Mouse (Mus musculus) midbrain, embryonic 14.5 days (tissue): ENCODE results near the gene Dnm1. TPM values are rescaled to one million over a fixed set of nuclear protein-coding genes. Genes with fewer than 3 reads are reported as not detected.

Experiments used
- ATAC-seq: fragments of 200-750 bp; cut with Nextera tagmentation; 2 replicates; pipeline ENCODE4 v1.8.0; 2017; ENCODE audit warnings: moderate number of reproducible peaks, moderate library complexity; ENCODE audit not compliant: low FRiP score, low TSS enrichment
- DNase-seq: peaks from one replicate; pipeline ENCODE4 v3.0.0-alpha.2; 2015
- H3K27ac ChIP-seq: fragments of 300-500 bp; sonication (generic); replicated peaks from 2 replicates; pipeline ENCODE4 v1.5.1; 2014; ENCODE audit warnings: mild to moderate bottlenecking, low read depth, low read length, moderate library complexity
- H3K27me3 ChIP-seq: fragments of 300-500 bp; sonication (generic); 2 replicates; pipeline ENCODE4 v1.6.1; 2014; ENCODE audit warnings: low read length, control low read depth, mixed read lengths; ENCODE audit not compliant: control insufficient read depth, insufficient read depth
- H3K36me3 ChIP-seq: fragments of 300-500 bp; sonication (generic); 2 replicates; pipeline ENCODE4 v1.6.1; 2014; ENCODE audit warnings: low read length, control low read depth; ENCODE audit not compliant: control insufficient read depth, insufficient read depth
- H3K4me1 ChIP-seq: fragments of 300-500 bp; sonication (generic); 2 replicates; pipeline ENCODE4 v1.6.1; 2014; ENCODE audit warnings: mild to moderate bottlenecking, antibody characterized with exemption, low read length, control low read depth; ENCODE audit not compliant: control insufficient read depth, insufficient read depth
- H3K4me2 ChIP-seq: fragments of 300-500 bp; sonication (generic); 2 replicates; pipeline ENCODE4 v1.6.1; 2014; ENCODE audit warnings: mild to moderate bottlenecking, low read length, moderate library complexity
- H3K4me3 ChIP-seq: fragments of 300-500 bp; sonication (generic); replicated peaks from 2 replicates; pipeline ENCODE4 v1.5.1; 2014; ENCODE audit warnings: low read depth, low read length
- H3K9ac ChIP-seq: fragments of 300-500 bp; sonication (generic); replicated peaks from 2 replicates; pipeline ENCODE4 v1.6.1; 2014; ENCODE audit warnings: mild to moderate bottlenecking, low read length, moderate library complexity
- H3K9me3 ChIP-seq: fragments of 300-500 bp; sonication (generic); 2 replicates; pipeline ENCODE4 v1.6.1; 2016; ENCODE audit warnings: low read length, control low read depth, mixed read lengths; ENCODE audit not compliant: control insufficient read depth
- WGBS: fragments of 180-500 bp; shearing (Covaris S2); extraction: QIAGEN DNeasy Blood & Tissue Kit; methylation state at CpG from one replicate; pipeline ENCODE4 v1.1.7; 2014; 5-methylcytosine and 5-hydroxymethylcytosine counted together
- polyA plus RNA-seq: library from polyadenylated mRNA; unstranded; fragments of >200 nt; fragmentation: Nextera tagmentation; extraction: Ambion mirVana; gene quantifications from 2 replicates; pipeline ENCODE4 v1.2.1, GENCODE M21; 2014

Dnm1 gene
- polyA plus RNA-seq, 1 experiment from 2014 or later: 90.6 TPM

GRCm38 (mm10) chr2:32324322-32324721 is 28.8 kb downstream of the Dnm1 start:
- DNase-seq (no peak), ATAC-seq (no peak)
- Histone ChIP-seq H3K27me3 (no peaks in the 10 kb centered on the region), H3K4me3 (no peak overlapping the region), H3K36me3 (peaks cover 6% of the 10 kb centered on the region), H3K4me1 (peaks cover 22% of the 10 kb centered on the region), H3K9me3 (no peaks in the 10 kb centered on the region), H3K9ac (no peak overlapping the region), H3K27ac (no peak overlapping the region; the same call in 1 of the 2 replicates), H3K4me2 (no peak overlapping the region)
- 63% methylated on average over 4 of the region's 4 CpGs for WGBS

- Histone ChIP-seq H3K27me3 (no peaks in the 10 kb centered on the region), H3K27ac (peak overlapping the region; percentile 93), H3K4me3 (no peak overlapping the region), H3K4me2 (peak overlapping the region; percentile 31), H3K36me3 (peaks cover 6% of the 10 kb centered on the region), H3K9me3 (no peaks in the 10 kb centered on the region), H3K4me1 (peaks cover 27% of the 10 kb centered on the region), H3K9ac (peak overlapping the region; percentile 1; the same call in 1 of the 2 replicates)
- ATAC-seq (peak; percentile 79), DNase-seq (peak; percentile 89)
- WGBS: 41% methylated on average over 7 of the region's 7 CpGs
Observed at GRCm38 (mm10) chr2:32322754-32323741, 30.1 kb downstream of the Dnm1 start.

- DNase-seq: no peak
- Histone ChIP-seq H3K4me1 (peaks cover 29% of the 10 kb centered on the region), H3K9me3 (no peaks in the 10 kb centered on the region), H3K27me3 (no peaks in the 10 kb centered on the region), H3K9ac (no peak overlapping the region; the same call in 1 of the 2 replicates), H3K4me3 (no peak overlapping the region), H3K27ac (peak overlapping the region; percentile 93), H3K36me3 (peaks cover 6% of the 10 kb centered on the region), H3K4me2 (no peak overlapping the region)
- WGBS: 78% methylated on average over 9 of the region's 9 CpGs
- no peak for ATAC-seq
Observed at GRCm38 (mm10) chr2:32321591-32322298, 31.4 kb downstream of the Dnm1 start.

- Histone ChIP-seq H3K4me1 (peaks cover 29% of the 10 kb centered on the region), H3K27ac (no peak overlapping the region), H3K4me3 (no peak overlapping the region), H3K9ac (no peak overlapping the region), H3K27me3 (no peaks in the 10 kb centered on the region), H3K4me2 (no peak overlapping the region), H3K36me3 (peaks cover 11% of the 10 kb centered on the region), H3K9me3 (no peaks in the 10 kb centered on the region)
- ATAC-seq (no peak), DNase-seq (no peak)
- WGBS: 72% methylated on average over 11 of the region's 11 CpGs
Observed at GRCm38 (mm10) chr2:32320721-32321120, 32.4 kb downstream of the Dnm1 start.

- Histone ChIP-seq H3K27me3 (no peaks in the 10 kb centered on the region), H3K4me1 (peaks cover 29% of the 10 kb centered on the region), H3K4me2 (no peak overlapping the region), H3K4me3 (no peak overlapping the region), H3K36me3 (peaks cover 16% of the 10 kb centered on the region), H3K27ac (no peak overlapping the region), H3K9me3 (no peaks in the 10 kb centered on the region), H3K9ac (no peak overlapping the region)
- DNase-seq: no peak
- no peak for ATAC-seq
- 60% methylated on average over 9 of the region's 9 CpGs for WGBS
Observed at GRCm38 (mm10) chr2:32319586-32320580, 33.3 kb downstream of the Dnm1 start.

GRCm38 (mm10) chr2:32318709-32319585 is 34.2 kb downstream of the Dnm1 start:
- DNase-seq (no peak), ATAC-seq (no peak)
- H3K9ac ChIP-seq: no peak overlapping the region
- H3K4me1 ChIP-seq: peaks cover 29% of the 10 kb centered on the region
- H3K36me3 ChIP-seq: peaks cover 22% of the 10 kb centered on the region
- no peak overlapping the region for H3K27ac ChIP-seq
- 81% methylated on average over 14 of the region's 14 CpGs for WGBS
- no peaks in the 10 kb centered on the region for H3K27me3 ChIP-seq
- H3K9me3 ChIP-seq: no peaks in the 10 kb centered on the region
- H3K4me3 ChIP-seq: no peak overlapping the region
- H3K4me2 ChIP-seq: peak overlapping the region; percentile 39

- peaks cover 33% of the 10 kb centered on the region for H3K36me3 ChIP-seq
- H3K9ac ChIP-seq: no peak overlapping the region
- no peak overlapping the region for H3K4me3 ChIP-seq
- ATAC-seq: peak; percentile 8; the same call in 1 of the 2 replicates
- no peaks in the 10 kb centered on the region for H3K9me3 ChIP-seq
- peak; percentile 43 for DNase-seq
- no peaks in the 10 kb centered on the region for H3K27me3 ChIP-seq
- 12% methylated on average over 18 of the region's 19 CpGs for WGBS
- peak overlapping the region; percentile 39 for H3K4me2 ChIP-seq
- peaks cover 21% of the 10 kb centered on the region for H3K4me1 ChIP-seq
- H3K27ac ChIP-seq: 0 out of 2 replicates have a peak overlapping the region, but pooled peaks have one; percentile 20
Observed at GRCm38 (mm10) chr2:32317791-32318417, 35.2 kb downstream of the Dnm1 start.
